Mouse (Mus musculus): ENCODE data around the gene Sbf1. TPM values are rescaled to one million over a fixed set of nuclear protein-coding genes. Genes with fewer than 3 reads are reported as not detected.
A peak's percentile ranks its signal among the peaks of the same experiment; 100 is the strongest.

The Sbf1 gene
- polyA plus RNA-seq, 1 experiment from 2014 or later = 71.3 TPM

GRCm38 (mm10) chr15:89336422-89336821 is 21.3 kb upstream of the Sbf1 start:
- no peak overlapping the region for H3K4me2 ChIP-seq
- H3K36me3 ChIP-seq (ENCODE audit: insufficient read depth) = no peaks in the 10 kb centered on the region
- 76% methylated on average over 14 of the region's 14 CpGs for WGBS
- no peak for ATAC-seq (ENCODE audit: insufficient read depth)
- H3K9me3 ChIP-seq (ENCODE audit: low read depth, low read length) = no peaks in the 10 kb centered on the region
- H3K27me3 ChIP-seq (ENCODE audit: insufficient read depth, low read length) = no peaks in the 10 kb centered on the region
- no peak overlapping the region for H3K4me3 ChIP-seq (ENCODE audit: low read depth, low read length)
- no peak for DNase-seq
- H3K9ac ChIP-seq = no peak overlapping the region
- no peak overlapping the region for H3K27ac ChIP-seq (ENCODE audit: low read depth)
- H3K4me1 ChIP-seq (ENCODE audit: insufficient read depth) = no peaks in the 10 kb centered on the region
- TF ChIP-seq CTCF (IDR thresholded peaks at IDR 0.05; ENCODE audit: low read depth) = no peak

GRCm38 (mm10) chr15:89334774-89335537 is 19.8 kb upstream of the Sbf1 start:
- Histone ChIP-seq H3K4me3 (ENCODE audit: low read depth, low read length) (no peak overlapping the region), H3K27ac (ENCODE audit: low read depth) (no peak overlapping the region), H3K4me2 (no peak overlapping the region), H3K27me3 (ENCODE audit: insufficient read depth, low read length) (no peaks in the 10 kb centered on the region), H3K9ac (no peak overlapping the region), H3K9me3 (ENCODE audit: low read depth, low read length) (no peaks in the 10 kb centered on the region), H3K4me1 (ENCODE audit: insufficient read depth) (no peaks in the 10 kb centered on the region), H3K36me3 (ENCODE audit: insufficient read depth) (no peaks in the 10 kb centered on the region)
- DNase-seq (no peak), ATAC-seq (ENCODE audit: insufficient read depth) (no peak)
- TF ChIP-seq CTCF (IDR thresholded peaks at IDR 0.05; ENCODE audit: low read depth) = no peak
- WGBS = 75% methylated on average over 17 of the region's 17 CpGs

- no peak for TF ChIP-seq CTCF (IDR thresholded peaks at IDR 0.05; ENCODE audit: low read depth)
- H3K9me3 ChIP-seq (ENCODE audit: low read depth, low read length) = no peaks in the 10 kb centered on the region
- no peaks in the 10 kb centered on the region for H3K27me3 ChIP-seq (ENCODE audit: insufficient read depth, low read length)
- ATAC-seq (ENCODE audit: insufficient read depth) (no peak), DNase-seq (no peak)
- H3K36me3 ChIP-seq (ENCODE audit: insufficient read depth) = no peaks in the 10 kb centered on the region
- no peak within 1 kb of the TSS for H3K4me3 ChIP-seq (ENCODE audit: low read depth, low read length)
- no peak within 1 kb of the TSS for H3K9ac ChIP-seq
- no peak within 1 kb of the TSS for H3K27ac ChIP-seq (ENCODE audit: low read depth)
- no peaks in the 10 kb centered on the region for H3K4me1 ChIP-seq (ENCODE audit: insufficient read depth)
- WGBS = 85% methylated on average over 7 of the region's 7 CpGs
- no peak within 1 kb of the TSS for H3K4me2 ChIP-seq
Measured at GRCm38 (mm10) chr15:89334271-89334670, 19.2 kb upstream of the Sbf1 start, which contains the start of gene Miox. TSS of gene Miox (plus strand) at chr15:89334398.

- TF ChIP-seq CTCF (IDR thresholded peaks at IDR 0.05; ENCODE audit: low read depth) = no peak
- Histone ChIP-seq H3K4me2 (no peak overlapping the region), H3K9me3 (ENCODE audit: low read depth, low read length) (no peaks in the 10 kb centered on the region), H3K36me3 (ENCODE audit: insufficient read depth) (no peaks in the 10 kb centered on the region), H3K4me3 (ENCODE audit: low read depth, low read length) (no peak overlapping the region), H3K4me1 (ENCODE audit: insufficient read depth) (no peaks in the 10 kb centered on the region), H3K27me3 (ENCODE audit: insufficient read depth, low read length) (0 out of 2 replicates have a peak, but pooled peaks cover 7% of the 10 kb centered on the region), H3K27ac (ENCODE audit: low read depth) (no peak overlapping the region), H3K9ac (no peak overlapping the region)
- no peak for DNase-seq
- 48% methylated on average over 5 of the region's 5 CpGs for WGBS
- no peak for ATAC-seq (ENCODE audit: insufficient read depth)
Measured at GRCm38 (mm10) chr15:89326441-89326840, 11.3 kb upstream of the Sbf1 start.

- Histone ChIP-seq H3K27ac (ENCODE audit: low read depth) (no peak overlapping the region), H3K4me2 (peak overlapping the region; percentile 55; the same call in 1 of the 2 replicates), H3K9ac (no peak overlapping the region), H3K36me3 (ENCODE audit: insufficient read depth) (no peaks in the 10 kb centered on the region), H3K27me3 (ENCODE audit: insufficient read depth, low read length) (0 out of 2 replicates have a peak, but pooled peaks cover 7% of the 10 kb centered on the region), H3K4me1 (ENCODE audit: insufficient read depth) (no peaks in the 10 kb centered on the region), H3K9me3 (ENCODE audit: low read depth, low read length) (no peaks in the 10 kb centered on the region), H3K4me3 (ENCODE audit: low read depth, low read length) (no peak overlapping the region)
- TF ChIP-seq CTCF (IDR thresholded peaks at IDR 0.05; ENCODE audit: low read depth) = no peak
- no peak for DNase-seq
- WGBS = 74% methylated on average over 4 of the region's 4 CpGs
- ATAC-seq (ENCODE audit: insufficient read depth) = no peak
Measured at GRCm38 (mm10) chr15:89323656-89324055, 8.5 kb upstream of the Sbf1 start.

- TF ChIP-seq CTCF (IDR thresholded peaks at IDR 0.05; ENCODE audit: low read depth) = no peak
- 0 out of 2 replicates have a peak, but pooled peaks cover 7% of the 10 kb centered on the region for H3K27me3 ChIP-seq (ENCODE audit: insufficient read depth, low read length)
- 5% methylated on average over 26 of the region's 26 CpGs for WGBS
- H3K9ac ChIP-seq = peak within 1 kb of the TSS; percentile 20; the same call in 1 of the 2 replicates
- H3K4me3 ChIP-seq (ENCODE audit: low read depth, low read length) = peak within 1 kb of the TSS; percentile 19
- no peaks in the 10 kb centered on the region for H3K9me3 ChIP-seq (ENCODE audit: low read depth, low read length)
- peak; percentile 47; the same call in 1 of the 2 replicates for ATAC-seq (ENCODE audit: insufficient read depth)
- DNase-seq = peak; percentile 50
- H3K4me2 ChIP-seq = peak within 1 kb of the TSS; percentile 55
- H3K27ac ChIP-seq (ENCODE audit: low read depth) = no peak within 1 kb of the TSS
- H3K36me3 ChIP-seq (ENCODE audit: insufficient read depth) = no peaks in the 10 kb centered on the region
- no peaks in the 10 kb centered on the region for H3K4me1 ChIP-seq (ENCODE audit: insufficient read depth)
Measured at GRCm38 (mm10) chr15:89322670-89323522, 7.8 kb upstream of the Sbf1 start, which contains the start of gene Adm2. TSS of gene Adm2 (plus strand) at chr15:89322720.

- TF ChIP-seq CTCF (IDR thresholded peaks at IDR 0.05; ENCODE audit: low read depth) = no peak
- H3K9ac ChIP-seq = no peak overlapping the region
- ATAC-seq (ENCODE audit: insufficient read depth) = no peak
- 70% methylated on average over 8 of the region's 8 CpGs for WGBS
- no peak overlapping the region for H3K4me2 ChIP-seq
- H3K9me3 ChIP-seq (ENCODE audit: low read depth, low read length) = no peaks in the 10 kb centered on the region
- no peak overlapping the region for H3K4me3 ChIP-seq (ENCODE audit: low read depth, low read length)
- H3K4me1 ChIP-seq (ENCODE audit: insufficient read depth) = no peaks in the 10 kb centered on the region
- no peaks in the 10 kb centered on the region for H3K36me3 ChIP-seq (ENCODE audit: insufficient read depth)
- no peak for DNase-seq
- H3K27ac ChIP-seq (ENCODE audit: low read depth) = no peak overlapping the region
- 0 out of 2 replicates have a peak, but pooled peaks cover 7% of the 10 kb centered on the region for H3K27me3 ChIP-seq (ENCODE audit: insufficient read depth, low read length)
Measured at GRCm38 (mm10) chr15:89321264-89321663, 6.2 kb upstream of the Sbf1 start.
